In the genomic region with DNA sequence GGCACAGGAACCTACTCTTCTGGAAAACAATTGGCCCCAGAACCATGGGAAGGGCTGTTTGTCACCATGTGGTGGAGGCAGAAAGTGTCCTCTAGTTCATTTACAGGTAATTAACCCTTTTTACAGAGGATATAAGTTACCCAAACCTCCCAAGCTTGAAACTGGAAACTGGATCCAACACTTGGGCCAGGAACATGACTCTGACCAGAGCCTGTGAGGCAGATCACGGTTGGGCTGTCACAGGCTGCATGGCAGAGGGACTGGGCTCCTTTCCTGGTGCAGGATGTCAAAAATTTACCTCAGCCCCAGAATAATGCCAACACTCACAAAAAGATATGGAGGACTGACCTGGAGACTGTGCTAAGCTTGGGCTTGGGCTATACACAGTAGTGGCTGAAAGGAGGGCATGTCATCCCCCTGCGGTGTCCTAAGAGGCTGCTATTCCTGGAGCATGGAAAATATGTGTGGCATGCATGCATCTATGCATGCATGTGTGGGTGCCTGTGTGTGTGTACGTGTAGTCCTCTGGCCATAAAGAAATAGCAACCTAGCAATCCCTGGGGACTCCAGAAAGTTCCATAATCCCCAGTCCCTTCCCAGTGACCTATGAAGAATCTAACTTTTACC, we compare ENCODE assay signal across 13 mouse cellular contexts.
"Had no signal": no experiment of that assay in that cellular context is flagged by ENCODE, and none has a peak within 500 bp of the region (broad histone marks: within the 10 kb centered on the region; RNA-seq: fewer than 3 reads in every experiment).

No protein-coding gene starts in this region.

- DNase-seq: layer of hippocampus, adult 9-11 months; layer of hippocampus, postnatal 36 days; lung, embryonic 14.5 days; lung, postnatal 10 days; lung, postnatal 4 days; midbrain, embryonic 14.5 days; right cerebral cortex, postnatal 25 days; thymus, postnatal 4 days had no signal

- H3K9me3 ChIP-seq: limb, embryonic 15.5 days; liver, embryonic 12.5 days; midbrain, embryonic 10.5 days; neural tube, embryonic 15.5 days had no signal

- H3K4me1 ChIP-seq: liver, embryonic 12.5 days; midbrain, embryonic 10.5 days had no signal

- H3K27me3 ChIP-seq: limb, embryonic 15.5 days; liver, embryonic 12.5 days; neural tube, embryonic 15.5 days had no signal

- H3K4me3 ChIP-seq: limb, embryonic 15.5 days; liver, embryonic 12.5 days; midbrain, embryonic 10.5 days; myocyte; neural tube, embryonic 15.5 days had no signal

- H3K9ac ChIP-seq: limb, embryonic 15.5 days; liver, embryonic 12.5 days; lung, embryonic 14.5 days; neural tube, embryonic 15.5 days had no signal

- H3K27ac ChIP-seq: limb, embryonic 15.5 days; liver, embryonic 12.5 days; midbrain, embryonic 10.5 days; neural tube, embryonic 15.5 days had no signal

- ATAC-seq: liver, embryonic 12.5 days had no signal

- H3K36me3 ChIP-seq: limb, embryonic 15.5 days; liver, embryonic 12.5 days; midbrain, embryonic 10.5 days; neural tube, embryonic 15.5 days had no signal

- H3K4me2 ChIP-seq: limb, embryonic 15.5 days; liver, embryonic 12.5 days; lung, embryonic 14.5 days; neural tube, embryonic 15.5 days had no signal
